Mouse (Mus musculus): ENCODE results near the gene Ice2.

DNA sequence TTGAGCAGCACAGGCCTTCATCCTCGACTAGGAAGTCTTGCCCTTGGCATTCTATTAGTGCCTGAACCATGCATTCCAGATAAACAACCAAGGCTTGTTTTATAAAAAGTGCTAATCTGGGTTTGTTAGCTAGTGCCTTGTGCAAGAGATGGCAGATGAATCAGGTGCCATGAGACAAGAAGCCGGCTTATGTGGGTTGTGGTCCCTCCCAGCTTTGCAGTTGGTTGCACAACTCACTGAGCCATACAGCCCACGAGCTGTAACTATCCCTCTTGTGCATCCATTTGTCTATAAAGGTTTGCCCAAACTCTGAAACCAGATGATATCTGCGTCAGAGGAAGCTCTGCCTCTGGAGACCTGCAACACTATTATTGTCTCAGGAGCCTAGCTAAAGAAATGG is 30.7 kb upstream of the Ice2 start:
- TF ChIP-seq CTCF (IDR thresholded peaks at IDR 0.05; ENCODE audit: low read depth) (no peak), EP300 (IDR thresholded peaks at IDR 0.05; ENCODE audit: low read depth) (no peak)

Data from liver, postnatal 0 days (tissue).